Mouse (Mus musculus) frontal cortex, postnatal 14 days (tissue): ENCODE measurements around the gene Foxred1.
A peak's percentile ranks its signal among the peaks of the same experiment; 100 is the strongest.

Experiments used
- DNase-seq, 2 experiments: peaks; one replicate each; pipeline ENCODE4 v3.0.0; 2022; ENCODE audit warnings: low spot score in 2 of 2

The Foxred1 gene

DNA sequence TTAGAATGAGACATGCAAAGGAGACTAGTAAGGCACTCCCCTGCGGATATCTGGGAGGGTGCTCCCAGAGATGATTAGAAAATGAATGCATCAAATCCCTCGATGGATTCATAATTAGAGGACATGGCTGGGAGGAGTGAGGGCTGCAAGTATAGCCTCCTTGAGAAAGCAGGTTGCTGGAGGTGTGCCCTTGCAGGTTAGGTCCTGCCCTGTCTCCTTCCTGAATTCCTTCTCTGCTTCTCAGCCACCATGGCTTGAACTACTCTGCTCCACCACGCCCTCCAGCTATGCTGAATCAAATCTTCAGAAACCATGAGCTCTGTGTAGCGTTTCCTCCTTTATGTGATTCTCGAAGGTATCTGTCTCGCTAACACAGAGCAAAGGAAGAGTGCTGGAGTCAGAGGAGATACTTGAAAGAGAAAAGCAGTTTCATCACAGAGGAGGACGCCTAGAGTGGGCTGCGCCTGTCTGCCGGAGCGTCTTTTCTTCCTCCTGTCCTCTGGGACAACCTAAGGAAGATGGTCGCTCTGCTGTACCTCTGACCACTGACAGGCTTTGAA lies 17.8 kb downstream of the Foxred1 start:
- no peak for DNase-seq

DNA sequence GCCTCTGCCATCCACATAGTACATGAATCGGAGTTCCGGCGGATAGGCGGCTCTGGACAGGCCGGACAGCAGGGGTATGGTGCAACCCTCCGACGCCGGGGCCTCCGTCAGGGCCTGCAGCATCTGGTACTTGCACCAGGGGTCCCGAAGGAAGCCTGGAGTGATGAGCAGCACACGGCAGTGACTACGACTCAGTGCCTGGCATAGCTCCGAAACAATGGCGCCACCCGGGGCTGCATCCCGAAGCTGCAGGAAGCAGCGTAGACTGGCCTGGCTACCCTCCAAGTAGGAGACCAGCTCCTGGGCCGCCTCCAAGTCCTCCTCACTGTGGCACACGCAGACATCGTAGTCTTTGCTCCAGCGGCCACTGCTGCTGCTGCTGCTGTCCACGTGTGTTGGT lies 22.2 kb downstream of the Foxred1 start:
- peak; percentile 29 to 34 for DNase-seq

DNA sequence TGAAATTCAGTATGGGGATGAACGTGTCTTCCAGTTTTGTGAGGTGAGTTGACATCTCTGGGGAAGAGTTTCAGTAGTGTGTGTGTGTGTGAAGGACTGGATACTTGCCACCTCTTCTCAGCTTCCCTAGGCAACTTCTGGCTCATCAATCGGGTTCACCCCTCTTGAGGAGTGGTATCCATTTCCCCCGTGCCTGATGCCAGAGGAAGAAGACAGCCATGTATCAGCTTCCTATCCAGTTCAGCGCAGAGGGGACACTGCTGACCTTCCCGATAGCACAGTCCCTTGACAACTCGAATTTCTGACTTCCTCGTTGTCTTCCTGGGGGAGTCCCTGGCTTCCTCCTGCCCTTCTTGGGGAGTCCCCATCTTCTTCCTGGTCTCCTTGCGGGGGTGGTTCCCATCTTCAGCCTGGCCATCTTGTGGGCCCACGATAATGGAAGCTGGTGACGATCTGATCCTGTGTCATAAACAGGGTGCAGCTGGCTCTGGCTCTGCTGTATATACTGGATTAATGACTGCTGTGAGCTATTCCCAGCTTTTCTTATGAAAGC lies 23.4 kb downstream of the Foxred1 start:
- no peak for DNase-seq

DNA sequence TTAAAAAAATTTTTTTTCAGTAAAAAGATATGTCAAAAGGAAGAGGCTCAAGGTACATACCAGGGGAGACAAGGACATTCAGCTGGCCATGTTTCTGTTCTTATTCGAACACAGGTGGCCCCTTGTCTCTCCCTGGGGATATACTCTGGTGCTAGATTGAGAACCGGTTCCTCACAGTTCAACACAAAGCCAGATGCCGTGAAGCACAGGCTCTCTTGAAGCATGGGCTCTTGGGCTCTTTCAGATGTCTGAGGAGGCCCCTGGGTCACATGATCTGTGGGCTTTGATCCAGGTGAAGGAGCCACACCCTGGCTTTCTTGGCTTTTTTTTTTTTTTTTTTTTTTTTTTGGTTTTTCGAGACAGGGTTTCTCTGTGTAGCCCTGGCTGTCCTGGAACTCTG lies 24.4 kb downstream of the Foxred1 start:
- DNase-seq = no peak

DNA sequence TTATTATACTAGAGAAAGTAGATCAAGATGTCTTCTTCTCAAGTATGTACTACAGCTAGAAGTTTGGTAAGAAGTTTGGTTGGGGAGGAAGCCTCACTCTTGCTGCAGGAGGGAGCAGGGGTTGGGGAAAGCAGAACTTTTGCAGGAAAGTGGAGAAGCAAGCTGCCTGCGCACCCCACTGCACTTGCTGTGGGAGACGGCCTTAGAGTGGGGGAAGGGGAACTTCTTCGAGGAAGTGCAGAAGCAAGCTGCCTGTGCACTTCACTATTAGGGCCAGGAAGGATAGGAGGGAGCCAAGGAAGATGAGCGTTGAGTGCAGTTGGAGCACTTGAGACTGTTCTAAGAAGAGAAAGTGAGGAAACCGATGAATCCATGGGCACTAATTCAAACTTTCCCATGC lies 27.5 kb downstream of the Foxred1 start:
- no peak for DNase-seq

DNA sequence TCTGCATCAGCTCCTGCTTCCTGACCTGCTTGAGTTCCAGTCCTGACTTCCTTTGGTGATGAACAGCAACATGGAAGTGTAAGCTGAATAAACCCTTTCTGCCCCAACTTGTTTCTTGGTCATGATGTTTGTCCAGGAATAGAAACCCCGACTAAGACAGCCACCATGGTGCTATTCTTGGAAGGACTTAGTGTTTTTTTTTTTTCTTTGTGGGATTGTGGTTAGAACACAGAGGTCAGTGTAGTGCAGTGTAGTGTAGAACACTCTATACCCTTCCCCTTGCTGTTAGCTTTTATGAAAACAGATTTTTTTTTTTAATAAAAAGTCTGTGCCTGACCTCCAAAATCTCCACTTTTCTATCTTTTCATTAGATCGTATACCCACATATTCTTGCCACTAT lies 28.0 kb downstream of the Foxred1 start:
- no peak for DNase-seq

DNA sequence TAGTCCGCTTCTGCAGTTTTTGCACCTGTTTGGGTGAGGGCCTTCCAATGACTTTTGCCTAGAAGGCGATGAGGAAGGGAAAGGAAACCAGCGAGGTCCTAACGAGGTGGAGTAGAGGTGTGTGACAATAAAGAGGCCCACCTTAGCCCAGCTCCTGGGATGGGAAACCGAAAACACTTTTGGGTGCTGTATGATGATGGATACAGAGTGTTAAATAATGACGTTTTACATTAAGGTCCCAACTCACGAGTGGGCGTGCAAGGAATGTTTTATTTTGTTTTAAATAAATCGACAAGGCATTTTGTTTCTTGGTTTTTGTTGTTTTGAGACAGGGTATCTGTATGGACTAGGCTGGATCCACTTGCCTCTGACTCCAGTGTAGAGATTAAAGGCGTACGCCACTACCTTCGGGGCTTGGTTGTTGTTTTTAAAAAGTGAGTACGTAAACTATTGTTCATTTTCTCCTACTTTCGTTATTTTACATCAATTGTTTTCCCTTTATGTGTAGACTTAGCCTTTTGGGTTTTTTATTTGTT lies 34.7 kb downstream of the Foxred1 start:
- DNase-seq = no peak

DNA sequence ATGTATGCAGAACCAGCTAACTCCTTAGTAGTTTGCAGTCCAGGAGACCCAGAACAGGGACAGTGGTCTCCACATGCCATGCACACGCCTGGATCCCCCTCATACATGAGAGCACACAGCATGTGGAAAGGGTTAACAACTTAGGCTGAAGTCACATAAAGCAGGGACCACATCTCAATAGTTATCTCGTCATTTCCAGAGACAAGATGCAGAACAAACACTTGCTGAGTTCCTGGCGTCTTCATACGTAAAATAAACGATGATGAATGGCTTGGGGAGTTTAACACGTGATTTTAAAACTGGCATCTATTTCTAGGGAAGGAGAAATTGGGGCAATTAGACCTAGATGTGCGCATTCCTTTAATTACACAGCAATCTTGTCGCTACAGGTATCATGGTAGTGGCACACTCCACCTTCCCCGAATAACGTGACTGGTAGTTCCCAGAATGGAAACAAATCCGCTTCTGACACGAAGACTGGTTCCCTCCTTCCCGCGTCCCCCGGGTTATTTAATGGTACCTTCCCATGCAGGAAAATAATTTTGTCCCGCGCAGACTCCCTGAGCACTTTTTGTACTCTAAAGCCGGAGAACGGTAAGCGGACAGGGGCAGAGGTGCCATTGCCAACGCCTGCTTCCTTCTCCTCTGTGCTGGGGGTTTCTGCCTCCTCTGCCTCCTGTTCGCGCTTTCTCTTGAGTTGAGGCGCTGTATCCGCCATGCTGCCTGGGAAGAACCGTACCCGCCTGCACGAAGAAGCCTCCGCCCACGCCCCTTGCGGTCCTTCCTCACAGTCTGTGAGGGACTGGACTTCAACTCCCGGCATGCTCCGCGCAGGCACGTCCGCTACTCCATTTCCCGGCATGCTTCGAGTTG lies 35.4 kb downstream of the Foxred1 start, which contains the start of gene Dcps:
Gene Dcps, minus strand, starts transcription at position 811 of the 873 bp plus-strand sequence.
- DNase-seq = peak; percentile 92 to 94

DNA sequence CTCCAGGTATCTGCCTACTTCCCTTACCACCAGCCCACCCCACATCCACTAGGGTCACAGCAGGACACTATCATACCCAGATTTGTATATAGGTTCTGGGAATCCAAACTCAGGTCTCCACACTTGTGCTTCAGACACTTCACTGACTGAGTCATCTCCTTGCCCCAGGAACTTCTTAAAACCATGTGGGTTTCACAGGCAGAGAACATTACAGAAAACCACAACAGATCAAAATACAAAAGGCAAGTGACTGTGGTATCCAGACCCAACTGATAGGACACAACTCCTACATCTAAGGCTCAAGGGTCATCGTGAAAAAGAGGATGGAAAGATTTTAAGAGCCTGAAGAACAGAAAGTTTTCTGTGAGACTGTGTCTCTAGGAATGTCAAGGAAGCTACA lies 37.5 kb downstream of the Foxred1 start:
- no peak for DNase-seq

DNA sequence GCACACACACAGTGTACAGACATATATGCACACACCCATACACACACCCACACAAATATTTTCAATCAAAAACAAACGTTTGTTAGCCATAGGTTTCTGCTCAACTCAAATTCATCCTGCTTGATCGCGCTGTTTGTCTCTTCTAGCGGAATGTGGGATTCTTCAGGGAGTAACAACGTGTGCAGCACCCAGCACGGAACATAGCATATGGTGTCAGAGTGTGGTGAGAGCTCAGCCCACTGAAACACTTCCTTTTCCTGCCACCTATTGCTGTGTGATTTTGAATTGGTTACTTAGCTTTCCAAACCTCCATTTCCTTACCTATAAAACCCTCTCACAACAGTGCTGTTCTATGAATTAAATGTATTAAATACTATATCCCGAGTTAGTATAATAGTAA lies 40.8 kb downstream of the Foxred1 start:
- no peak for DNase-seq

DNA sequence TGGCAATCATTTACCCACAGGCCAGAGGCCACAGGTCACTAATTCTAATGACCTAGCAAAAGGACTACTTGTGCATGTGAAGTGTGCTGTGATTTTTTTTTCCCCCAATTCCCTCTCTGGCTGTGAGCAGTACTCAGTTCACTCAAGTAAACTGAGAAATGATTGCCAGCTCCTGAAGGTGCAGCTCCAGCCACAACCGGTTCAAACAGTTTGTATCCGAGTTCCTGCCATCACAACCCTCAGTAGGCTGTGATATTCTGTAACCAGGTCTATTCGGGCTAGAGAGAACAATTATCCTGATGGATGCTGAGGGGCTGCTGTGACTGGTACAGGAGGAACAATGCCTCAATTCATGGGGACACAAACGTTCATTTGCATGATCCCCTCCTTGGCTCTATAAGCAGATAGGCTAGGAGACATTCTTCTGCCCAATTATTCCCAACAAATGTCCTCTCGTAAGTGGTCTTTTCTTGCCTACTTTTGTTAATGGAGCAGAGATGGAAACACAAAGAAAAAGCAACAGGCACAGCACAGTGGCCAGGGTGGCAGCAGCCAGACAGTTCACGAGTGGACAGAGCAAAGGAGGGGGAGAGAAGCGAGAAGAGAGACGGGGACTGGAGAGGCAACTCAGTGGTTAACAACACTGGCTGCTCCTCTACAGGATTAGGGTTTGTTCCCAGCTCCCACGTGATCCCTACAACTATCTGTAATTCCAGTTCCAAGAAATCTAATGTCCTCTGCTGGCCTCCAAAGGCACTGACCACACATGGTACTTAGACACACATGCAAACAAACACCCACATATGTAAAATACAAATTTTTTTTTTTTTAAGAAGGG lies 43.8 kb downstream of the Foxred1 start:
- no peak for DNase-seq

DNA sequence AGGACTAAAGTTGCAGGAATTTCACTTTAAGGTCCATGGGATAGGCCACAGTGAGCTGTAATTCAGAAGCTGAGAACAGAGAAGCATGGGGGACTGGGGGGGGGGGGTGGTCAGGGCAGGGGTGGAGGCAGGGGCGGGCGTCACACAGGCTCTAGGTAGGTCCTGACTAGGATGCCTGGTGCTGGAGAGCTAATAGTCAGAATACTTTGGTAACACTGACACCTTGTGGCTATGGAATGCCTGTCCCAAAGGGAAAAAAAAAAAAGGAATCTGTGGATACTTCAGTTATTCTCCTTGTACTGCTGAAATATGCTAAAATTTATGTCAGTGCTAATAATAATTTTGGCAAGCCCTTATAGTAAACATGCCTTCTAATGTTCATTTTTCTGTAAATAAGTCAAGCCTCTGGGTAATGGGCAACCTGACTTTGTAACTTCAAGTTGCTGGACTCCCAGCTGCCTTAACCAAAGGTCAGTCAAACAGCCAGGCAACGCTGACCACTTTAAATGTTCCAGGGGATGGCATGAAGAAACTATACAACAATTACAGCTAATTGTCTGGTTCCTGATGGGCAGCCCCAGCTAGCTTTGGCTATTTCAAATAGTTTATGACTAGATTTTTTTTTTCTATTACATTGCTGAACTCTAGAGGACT lies 44.6 kb downstream of the Foxred1 start:
- DNase-seq = no peak

DNA sequence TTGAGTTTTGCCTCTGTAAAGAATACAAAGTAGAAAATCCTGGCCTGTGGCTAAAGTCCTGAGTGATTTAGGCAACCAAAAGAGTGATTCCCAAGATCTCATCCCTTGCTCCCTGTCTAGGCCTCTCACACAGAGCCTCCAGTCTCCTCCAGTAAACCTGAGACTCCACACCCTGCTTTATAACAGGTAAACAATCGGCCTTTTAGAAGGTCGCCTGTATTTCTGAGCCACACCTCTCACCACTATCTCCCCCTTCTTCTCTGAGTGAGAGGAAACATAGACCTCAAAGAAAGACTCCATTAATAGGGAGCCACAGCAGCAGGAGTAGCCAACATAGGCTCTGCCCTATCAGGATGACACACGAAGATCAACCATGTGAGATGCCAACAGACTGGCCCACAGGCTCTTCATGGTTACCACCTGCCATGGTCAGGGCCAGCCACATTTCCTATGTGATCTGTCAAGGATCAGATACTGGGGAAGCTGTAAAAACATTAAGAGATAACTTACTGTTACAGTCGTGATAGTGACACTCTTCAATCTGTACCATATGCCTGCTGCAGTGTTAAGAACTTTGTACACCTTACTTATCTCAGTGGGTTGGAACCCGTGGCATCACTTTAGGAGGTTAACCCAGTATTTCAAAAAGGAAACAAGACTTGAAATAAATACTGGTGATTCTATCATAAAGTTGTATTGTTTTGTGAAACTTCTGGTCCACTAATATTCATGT lies 46.5 kb downstream of the Foxred1 start:
- no peak for DNase-seq

DNA sequence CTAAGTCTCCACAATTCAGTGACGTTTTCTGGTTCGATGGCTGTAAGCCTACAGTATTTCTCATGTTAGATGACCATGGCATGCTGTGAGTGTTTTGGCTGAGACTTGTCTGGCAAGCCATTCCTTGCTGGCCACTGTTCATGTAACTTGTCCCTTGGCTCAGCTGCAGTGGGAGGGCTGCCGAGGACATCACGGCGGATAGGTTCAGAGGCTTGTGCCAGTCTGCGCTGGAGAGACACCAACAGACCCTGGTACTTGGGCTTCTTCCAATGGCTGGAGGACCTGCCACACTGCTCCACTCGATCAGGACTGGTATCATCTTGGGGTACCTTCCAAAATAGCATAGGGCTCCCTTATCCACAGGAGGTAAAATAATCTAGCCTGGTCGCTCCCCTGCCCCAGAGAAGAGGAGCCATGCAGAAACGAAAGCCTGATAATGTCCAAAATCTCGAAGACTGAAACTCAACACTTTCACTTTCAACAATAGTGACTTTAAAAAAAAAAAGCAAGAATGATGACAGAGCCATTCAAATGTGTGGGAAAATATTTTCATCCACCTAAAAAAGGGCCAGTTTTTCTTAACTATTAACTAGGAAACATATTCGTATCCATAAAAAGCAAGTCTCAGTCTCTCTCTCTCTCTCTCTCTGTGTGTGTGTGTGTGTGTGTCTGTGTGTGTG lies 47.7 kb downstream of the Foxred1 start:
- DNase-seq = no peak

DNA sequence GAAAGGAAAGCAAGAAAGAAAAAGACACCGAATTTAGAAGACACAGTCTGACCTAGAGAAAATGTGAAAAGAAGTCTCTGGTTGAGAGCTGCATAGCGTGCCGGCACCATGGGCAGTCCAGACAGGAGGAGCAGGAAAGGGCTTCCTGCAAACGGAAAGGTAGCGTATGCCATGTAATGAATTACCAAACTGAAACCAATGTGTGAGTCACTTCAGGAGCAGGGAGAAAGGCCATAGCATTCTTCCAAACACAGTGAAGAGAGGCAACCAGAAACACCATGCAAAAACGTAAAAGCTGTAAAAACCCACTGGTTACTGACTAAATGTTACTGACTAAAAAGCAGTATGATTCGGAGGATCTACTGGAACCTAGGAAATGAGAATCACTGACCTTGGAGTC lies 49.1 kb downstream of the Foxred1 start:
- no peak for DNase-seq

DNA sequence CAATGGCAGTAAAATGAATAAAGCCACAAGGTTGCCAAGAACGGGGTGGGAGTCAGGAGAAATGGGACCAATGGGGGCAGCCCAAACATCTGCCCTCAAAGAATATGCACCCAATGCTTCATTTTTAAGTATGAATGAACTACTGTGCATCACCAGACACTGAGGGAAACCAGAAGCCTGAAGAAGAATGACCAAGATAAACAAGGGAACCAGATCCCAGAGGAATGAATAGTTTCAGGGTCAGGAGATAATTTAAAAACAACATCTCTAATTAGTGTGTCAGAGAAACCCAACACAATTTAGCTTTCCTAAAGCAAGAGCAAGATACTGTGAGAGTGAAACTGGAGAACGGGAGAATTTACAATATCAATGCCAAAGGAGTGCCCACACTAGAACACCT lies 50.2 kb downstream of the Foxred1 start:
- no peak for DNase-seq

DNA sequence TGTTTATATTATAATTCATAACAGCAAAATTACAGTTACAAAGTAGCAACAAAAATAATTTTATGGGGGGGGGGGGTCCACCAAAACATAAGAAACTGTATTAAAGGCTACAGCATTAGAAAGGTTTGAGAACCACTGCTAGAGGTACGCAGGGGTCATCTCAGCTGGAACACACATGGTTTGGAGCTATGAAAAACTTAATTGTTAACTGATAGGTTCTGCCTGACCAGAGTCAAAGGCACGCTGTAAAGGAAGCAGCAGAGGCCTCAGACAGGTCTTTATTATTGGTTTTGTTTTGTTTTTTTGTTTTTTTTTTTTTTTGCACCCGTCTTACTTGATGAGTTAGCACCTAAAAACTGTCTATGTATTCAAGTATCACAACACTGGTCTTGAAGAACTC lies 52.4 kb downstream of the Foxred1 start:
- DNase-seq = no peak

DNA sequence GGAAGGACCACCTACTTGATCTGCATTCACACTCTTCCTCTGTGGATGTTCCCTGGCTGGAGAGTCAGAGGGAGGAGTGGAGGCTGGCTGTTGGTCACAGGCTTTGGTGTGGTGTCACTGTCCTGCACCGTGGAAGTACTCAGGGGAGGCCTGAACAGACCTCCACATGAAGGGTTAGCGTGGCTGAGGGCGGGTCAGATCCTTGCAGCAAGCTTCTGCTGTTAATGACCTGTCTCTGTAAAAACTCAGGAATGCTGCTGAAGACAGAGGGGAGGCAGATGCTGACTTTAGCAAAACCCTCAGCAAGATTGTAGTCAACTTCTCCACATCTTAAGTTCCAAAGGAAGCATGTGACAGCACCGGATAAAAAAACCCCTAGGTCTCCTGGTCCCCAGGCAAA lies 54.0 kb downstream of the Foxred1 start:
- DNase-seq = no peak

DNA sequence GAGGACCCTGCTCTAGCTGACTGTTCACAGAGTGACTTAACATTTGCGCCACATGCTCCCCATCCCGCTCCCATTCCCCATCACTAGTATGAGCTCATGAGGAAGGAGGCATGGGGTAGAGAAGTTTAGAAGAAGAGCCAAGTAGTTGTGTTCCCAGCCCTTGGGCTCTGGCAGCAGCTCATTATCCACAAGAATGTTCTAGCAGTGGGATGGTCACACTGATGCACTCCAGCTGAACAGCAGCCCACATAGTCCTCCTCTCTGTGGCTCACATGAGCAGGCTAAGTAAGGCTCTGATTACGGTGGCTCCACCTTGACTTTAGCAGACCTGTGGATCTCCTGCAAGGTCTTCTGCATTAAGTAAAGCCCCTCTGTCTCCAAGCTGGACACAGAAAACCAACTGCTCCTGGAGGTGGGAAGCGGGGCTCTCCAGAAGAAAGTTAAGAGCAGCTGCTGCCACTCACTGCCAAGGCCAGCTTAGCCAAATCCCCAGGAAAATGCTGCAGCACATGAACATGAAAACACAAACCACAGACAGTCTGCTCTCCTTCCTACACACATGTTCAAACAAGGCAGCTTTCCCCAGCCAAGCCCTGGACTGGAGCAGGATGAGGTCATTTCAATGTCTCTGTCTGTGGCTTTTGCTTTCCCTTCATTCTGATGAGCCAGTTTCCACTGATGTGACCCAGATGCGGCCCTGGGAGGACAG lies 54.7 kb downstream of the Foxred1 start:
- DNase-seq = no peak
